ENCODE assay signal across 8 mouse cellular contexts in the genomic region with DNA sequence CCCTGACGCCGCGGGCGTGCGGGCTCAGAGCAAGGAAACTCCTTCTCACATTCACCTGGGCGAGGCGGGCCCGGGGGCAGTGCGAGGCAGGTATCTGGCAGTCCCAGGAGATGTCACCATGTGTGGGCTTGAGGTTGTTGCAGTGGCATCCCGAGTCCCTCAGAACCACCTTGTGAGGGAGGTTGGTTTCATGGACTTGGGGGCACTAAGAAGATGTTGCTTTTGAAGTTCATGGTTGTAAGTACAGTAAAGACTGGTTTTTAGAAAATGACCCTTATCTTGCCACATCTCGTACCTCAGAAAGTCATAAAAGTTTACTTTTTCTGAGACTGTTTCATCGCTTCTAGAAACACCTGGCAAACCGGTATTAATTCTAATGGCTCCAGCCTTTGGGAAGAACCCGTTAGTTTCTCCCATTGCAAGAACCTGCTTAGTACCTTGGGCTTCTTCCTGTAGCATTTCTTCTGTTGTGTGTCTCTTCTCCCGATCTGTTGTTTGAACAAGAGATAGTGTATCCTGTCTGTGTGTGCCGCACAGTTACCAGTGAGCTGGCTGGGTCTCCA. TPM values are rescaled to one million over a fixed set of nuclear protein-coding genes. Genes with fewer than 3 reads are reported as not detected.
DNase-seq lines count a peak whose midpoint lies in the region; ATAC-seq and TF ChIP-seq lines count a peak whose summit lies in the region.

No protein-coding gene starts in this region.

- H3K27ac ChIP-seq in embryonic facial prominence, embryonic 13.5 days = peak overlapping the region; percentile 97
- peak overlapping the region; percentile 93 for H3K27ac ChIP-seq in intestine, embryonic 15.5 days
- H3K27ac ChIP-seq in neural tube, embryonic 14.5 days (ENCODE audit: low read depth, low read length) = peak overlapping the region; percentile 99

- no peaks in the 10 kb centered on the region for H3K36me3 ChIP-seq in embryonic facial prominence, embryonic 13.5 days
- H3K36me3 ChIP-seq in intestine, embryonic 15.5 days = no peaks in the 10 kb centered on the region
- H3K36me3 ChIP-seq in neural tube, embryonic 14.5 days (ENCODE audit: control insufficient read depth, insufficient read depth, low read length) = no peaks in the 10 kb centered on the region

- intact Hi-C loops in left cerebral cortex, postnatal 14 days (cut with DNase I) = loop anchor here (5.0 kb wide), 1 partner anchor 183 kb away; the partner anchor contains the start of gene Zbtb18

- no peak for TF ChIP-seq POLR2A in lung, adult 2 months (IDR thresholded peaks at IDR 0.05; ENCODE audit: borderline replicate concordance, extremely low read depth, low read depth, low read length)

- H3K9ac ChIP-seq in embryonic facial prominence, embryonic 13.5 days = peak overlapping the region; percentile 86
- peak overlapping the region; percentile 75 for H3K9ac ChIP-seq in intestine, embryonic 15.5 days
- H3K9ac ChIP-seq in neural tube, embryonic 14.5 days (replicated peaks; ENCODE audit: low read depth, low read length) = peak overlapping the region; percentile 98

- WGBS in lung, adult 2 months = 27% methylated on average over 16 of the region's 16 CpGs
- WGBS in embryonic facial prominence, embryonic 13.5 days = 22% methylated on average over 16 of the region's 16 CpGs
- WGBS in intestine, embryonic 15.5 days = 19% methylated on average over 15 of the region's 16 CpGs
- 23% methylated on average over 16 of the region's 16 CpGs for WGBS in neural tube, embryonic 14.5 days

- peak overlapping the region; percentile 91 for H3K4me2 ChIP-seq in embryonic facial prominence, embryonic 13.5 days
- peak overlapping the region; percentile 98 for H3K4me2 ChIP-seq in intestine, embryonic 15.5 days (replicated peaks)
- H3K4me2 ChIP-seq in neural tube, embryonic 14.5 days (ENCODE audit: low read depth, low read length) = peak overlapping the region; percentile 96

- no peak for TF ChIP-seq CTCF in lung, adult 2 months (IDR thresholded peaks at IDR 0.05; ENCODE audit: insufficient read depth, low read length)

- H3K4me1 ChIP-seq in lung, adult 2 months (ENCODE audit: control insufficient read depth, insufficient read depth, low read length) = peaks cover 2% of the 10 kb centered on the region; the same call in 1 of the 2 replicates
- H3K4me1 ChIP-seq in embryonic facial prominence, embryonic 13.5 days = peaks cover 20% of the 10 kb centered on the region
- peaks cover 6% of the 10 kb centered on the region for H3K4me1 ChIP-seq in intestine, embryonic 15.5 days (replicated peaks)
- H3K4me1 ChIP-seq in neural tube, embryonic 14.5 days (ENCODE audit: control insufficient read depth, insufficient read depth, low read length) = 0 out of 2 replicates have a peak, but pooled peaks cover 3% of the 10 kb centered on the region

- ATAC-seq in embryonic facial prominence, embryonic 13.5 days (ENCODE audit: insufficient number of reproducible peaks, insufficient read depth, low FRiP score, low TSS enrichment, low read depth) = no peak; the same call in 1 of the 2 replicates
- no peak for ATAC-seq in intestine, embryonic 15.5 days
- no peak for ATAC-seq in neural tube, embryonic 14.5 days (ENCODE audit: low read depth)

- H3K27me3 ChIP-seq in embryonic facial prominence, embryonic 13.5 days = no peaks in the 10 kb centered on the region
- H3K27me3 ChIP-seq in intestine, embryonic 15.5 days (replicated peaks) = no peaks in the 10 kb centered on the region
- H3K27me3 ChIP-seq in neural tube, embryonic 14.5 days (ENCODE audit: control insufficient read depth, insufficient read depth, low read length) = no peaks in the 10 kb centered on the region

- no peaks in the 10 kb centered on the region for H3K9me3 ChIP-seq in embryonic facial prominence, embryonic 13.5 days
- H3K9me3 ChIP-seq in intestine, embryonic 15.5 days = no peaks in the 10 kb centered on the region
- no peaks in the 10 kb centered on the region for H3K9me3 ChIP-seq in neural tube, embryonic 14.5 days (ENCODE audit: control insufficient read depth, low read length)

- DNase-seq in lung, adult 2 months = no peak
- DNase-seq in lung, postnatal 10 days = no peak
- no peak for DNase-seq in T-cell, adult 2 months (ENCODE audit: low spot score)
- DNase-seq in left cerebral cortex, postnatal 14 days (ENCODE audit: low spot score in 2 of 2) = no peak
- no peak for DNase-seq in urinary bladder, adult 18-20 months (ENCODE audit: low spot score in 2 of 2)

- H3K4me3 ChIP-seq in lung, adult 2 months (replicated peaks; ENCODE audit: extremely low read depth, low read depth, low read length) = peak overlapping the region; percentile 72
- H3K4me3 ChIP-seq in embryonic facial prominence, embryonic 13.5 days = peak overlapping the region; percentile 88
- H3K4me3 ChIP-seq in intestine, embryonic 15.5 days (replicated peaks) = peak overlapping the region; percentile 83
- peak overlapping the region; percentile 77 for H3K4me3 ChIP-seq in neural tube, embryonic 14.5 days (ENCODE audit: low read depth, low read length)

RNA-seq across cellular contexts. Expression of gene Akt3, which starts 1.1 kb away (rescaled TPM):
- polyA plus RNA-seq in lung, adult 2 months (2012; rRNA removed) = 10.0 and 15.1 TPM in 2 replicates
- polyA plus RNA-seq in embryonic facial prominence, embryonic 13.5 days (2015; fragmentation: Nextera tagmentation; extraction: Ambion mirVana) = 6.5 and 7.3 TPM in 2 replicates
- polyA plus RNA-seq in intestine, embryonic 15.5 days (2015; fragmentation: Nextera tagmentation; extraction: Ambion mirVana) = 4.0 and 4.2 TPM in 2 replicates
- polyA plus RNA-seq in neural tube, embryonic 14.5 days (2014; fragmentation: Nextera tagmentation; extraction: Ambion mirVana) = 24.0 and 26.7 TPM in 2 replicates
- 100 to 1,000 TPM; 248 to 255 TPM for total RNA-seq in left cerebral cortex, postnatal 14 days (2021)
